Mouse (Mus musculus): ENCODE data around the gene Diablo. TPM values are rescaled to one million over a fixed set of nuclear protein-coding genes. Genes with fewer than 3 reads are reported as not detected.

Diablo gene
- total and polyA plus RNA-seq, 2 experiments from 2014 or later = 76.7 to 89.4 TPM

DNA sequence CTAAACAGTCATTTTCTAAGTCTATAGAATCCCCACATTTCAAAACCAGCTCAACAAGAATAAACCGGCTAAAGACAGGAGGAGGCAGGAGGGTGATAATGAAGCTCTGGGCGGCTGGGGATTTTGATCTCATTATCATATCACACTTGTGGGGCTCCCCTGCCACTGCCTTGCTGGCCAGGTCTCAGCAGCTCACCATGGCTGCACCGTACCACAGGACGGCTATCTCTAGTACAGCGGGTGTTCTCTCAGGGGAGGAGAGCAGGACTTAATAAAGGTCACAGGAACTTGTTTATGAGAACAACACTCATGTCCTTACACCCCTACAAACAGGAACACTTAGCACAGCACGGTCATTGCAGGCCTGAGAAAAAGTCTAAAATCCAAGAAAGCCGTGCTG lies 31.7 kb upstream of the Diablo start:
- Histone ChIP-seq H3K4me1 (ENCODE audit: insufficient read depth, low read length) (no peaks in the 10 kb centered on the region), H3K4me3 (ENCODE audit: low read length) (no peak overlapping the region), H3K9me3 (ENCODE audit: low read length) (no peaks in the 10 kb centered on the region), H3K9ac (replicated peaks; ENCODE audit: low read length) (no peak overlapping the region), H3K27me3 (ENCODE audit: insufficient read depth, low read length) (no peaks in the 10 kb centered on the region), H3K27ac (no peak overlapping the region), H3K4me2 (ENCODE audit: low read depth, low read length) (no peak overlapping the region), H3K36me3 (ENCODE audit: insufficient read depth, low read length) (peaks cover 31% of the 10 kb centered on the region)
- DNase-seq (ENCODE audit: low spot score) (no peak), ATAC-seq (no peak)
- WGBS = 92% methylated on average over 7 of the region's 7 CpGs
- TF ChIP-seq CTCF (IDR thresholded peaks at IDR 0.05; ENCODE audit: low read depth) = no peak

DNA sequence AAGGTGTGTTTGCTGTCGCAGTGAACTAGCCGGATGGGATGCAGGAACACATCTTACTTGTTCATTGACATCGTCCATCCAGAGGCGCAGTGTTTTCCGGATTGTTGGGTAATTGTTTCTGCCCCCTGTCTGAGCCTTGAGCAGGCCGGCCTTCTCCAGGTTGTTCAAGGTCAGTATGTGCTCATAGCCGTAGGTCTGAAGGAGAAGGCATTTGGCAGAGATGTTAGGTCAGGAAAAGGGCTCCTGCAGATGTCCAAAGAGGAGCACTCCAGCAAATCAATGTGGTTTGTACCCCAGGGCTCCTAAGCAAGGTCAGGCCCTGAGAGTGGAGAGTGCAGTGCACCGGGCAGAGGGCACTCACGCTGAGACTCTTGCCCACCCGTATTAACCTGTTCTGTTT lies 9.8 kb upstream of the Diablo start:
- no peak for TF ChIP-seq CTCF (IDR thresholded peaks at IDR 0.05; ENCODE audit: low read depth)
- Histone ChIP-seq H3K27me3 (ENCODE audit: insufficient read depth, low read length) (no peaks in the 10 kb centered on the region), H3K4me1 (ENCODE audit: insufficient read depth, low read length) (no peaks in the 10 kb centered on the region), H3K36me3 (ENCODE audit: insufficient read depth, low read length) (peaks cover 71% of the 10 kb centered on the region), H3K27ac (no peak overlapping the region), H3K9ac (replicated peaks; ENCODE audit: low read length) (no peak overlapping the region), H3K9me3 (ENCODE audit: low read length) (no peaks in the 10 kb centered on the region), H3K4me2 (ENCODE audit: low read depth, low read length) (no peak overlapping the region), H3K4me3 (ENCODE audit: low read length) (no peak overlapping the region)
- 95% methylated on average over 10 of the region's 10 CpGs for WGBS
- no peak for ATAC-seq
- DNase-seq (ENCODE audit: low spot score) = no peak

DNA sequence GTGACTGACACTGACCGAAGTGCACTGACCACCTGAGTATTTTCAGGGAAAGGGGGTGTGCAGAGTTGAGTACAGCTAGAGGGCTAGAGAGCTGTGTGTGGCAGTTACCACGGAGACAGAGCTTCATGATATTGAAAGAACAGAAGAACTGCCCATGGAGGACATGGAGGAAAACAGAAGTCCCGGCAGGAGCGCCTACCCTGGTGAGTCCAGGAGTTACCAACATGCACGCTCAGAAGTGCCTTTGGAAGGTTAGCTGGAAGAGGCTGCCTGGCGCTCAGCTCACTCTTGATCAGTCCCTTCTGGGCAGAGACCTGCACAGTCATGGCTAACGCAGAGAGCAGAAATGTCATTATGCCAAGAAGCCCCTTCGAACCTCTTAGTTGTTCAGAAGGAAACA lies 6.1 kb upstream of the Diablo start:
- no peak for ATAC-seq

DNA sequence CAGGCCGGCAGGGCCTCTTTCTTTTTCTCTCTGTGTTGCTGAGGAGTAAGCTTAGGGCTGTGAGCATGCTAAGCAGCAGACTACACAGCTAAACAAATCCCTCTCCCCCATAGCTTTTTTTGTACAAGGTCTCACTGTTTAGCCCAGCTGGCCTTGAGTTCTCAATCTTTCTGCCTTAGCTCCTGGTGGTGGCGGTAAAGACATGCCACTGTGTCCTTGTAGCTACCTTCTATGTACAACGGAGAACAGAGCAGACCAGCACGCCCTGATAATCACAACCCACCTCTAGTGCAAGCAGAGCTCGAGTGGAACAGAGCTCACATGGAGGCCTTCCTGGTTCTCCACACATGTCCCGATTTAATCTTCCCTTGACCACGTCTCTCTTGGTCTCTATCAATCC lies 4.7 kb upstream of the Diablo start:
- TF ChIP-seq CTCF (IDR thresholded peaks at IDR 0.05; ENCODE audit: low read depth) = no peak

More for the DNA sequence above, 6.1 kb upstream of the Diablo start:
- no peak overlapping the region for H3K4me3 ChIP-seq (ENCODE audit: low read length)
- H3K9ac ChIP-seq (replicated peaks; ENCODE audit: low read length) = no peak overlapping the region
- no peaks in the 10 kb centered on the region for H3K27me3 ChIP-seq (ENCODE audit: insufficient read depth, low read length)
- H3K36me3 ChIP-seq (ENCODE audit: insufficient read depth, low read length) = peaks cover 52% of the 10 kb centered on the region
- TF ChIP-seq CTCF (IDR thresholded peaks at IDR 0.05; ENCODE audit: low read depth) = no peak
- no peak for DNase-seq (ENCODE audit: low spot score)
- 88% methylated on average over 8 of the region's 8 CpGs for WGBS
- no peaks in the 10 kb centered on the region for H3K9me3 ChIP-seq (ENCODE audit: low read length)
- no peaks in the 10 kb centered on the region for H3K4me1 ChIP-seq (ENCODE audit: insufficient read depth, low read length)
- H3K4me2 ChIP-seq (ENCODE audit: low read depth, low read length) = no peak overlapping the region
- H3K27ac ChIP-seq = no peak overlapping the region

DNA sequence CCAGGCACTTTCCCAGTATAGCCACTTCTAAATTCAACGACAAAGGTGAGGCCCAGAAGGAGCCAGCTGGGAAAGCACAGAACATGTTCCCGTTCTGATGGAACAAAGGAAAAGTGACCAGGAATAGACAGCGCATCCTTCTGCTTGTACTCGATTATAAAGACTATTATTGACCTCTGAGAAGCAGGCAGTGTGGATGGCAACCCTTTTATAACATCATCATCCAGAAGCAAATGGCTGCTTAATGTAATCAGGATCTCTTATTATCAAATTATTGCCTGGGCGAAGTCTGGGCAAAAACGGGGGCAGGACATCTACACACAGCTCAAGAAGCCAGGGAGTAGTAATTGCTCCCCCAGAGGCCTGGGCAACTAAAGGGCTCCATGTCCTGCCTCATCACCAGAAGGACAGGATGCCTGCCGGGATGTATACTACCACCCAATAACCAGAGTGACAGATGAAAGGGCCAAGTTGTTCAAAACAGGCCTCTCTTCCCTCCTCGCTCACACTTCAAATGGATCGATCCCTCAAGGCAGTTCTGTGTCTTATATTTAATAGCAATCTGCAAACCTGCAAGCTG lies 2.0 kb upstream of the Diablo start:
- no peak for ATAC-seq
- Histone ChIP-seq H3K4me3 (ENCODE audit: low read length) (no peak overlapping the region), H3K9me3 (ENCODE audit: low read length) (no peaks in the 10 kb centered on the region), H3K9ac (replicated peaks; ENCODE audit: low read length) (no peak overlapping the region), H3K4me2 (ENCODE audit: low read depth, low read length) (no peak overlapping the region), H3K36me3 (ENCODE audit: insufficient read depth, low read length) (peaks cover 22% of the 10 kb centered on the region; the same call in 1 of the 2 replicates), H3K27me3 (ENCODE audit: insufficient read depth, low read length) (no peaks in the 10 kb centered on the region), H3K4me1 (ENCODE audit: insufficient read depth, low read length) (peaks cover 9% of the 10 kb centered on the region), H3K27ac (no peak overlapping the region)
- 91% methylated on average over 9 of the region's 9 CpGs for WGBS
- DNase-seq (ENCODE audit: low spot score) = no peak
- no peak for TF ChIP-seq CTCF (IDR thresholded peaks at IDR 0.05; ENCODE audit: low read depth)

More for the DNA sequence above, 4.7 kb upstream of the Diablo start:
- Histone ChIP-seq H3K36me3 (ENCODE audit: insufficient read depth, low read length) (peaks cover 47% of the 10 kb centered on the region), H3K27ac (no peak overlapping the region), H3K27me3 (ENCODE audit: insufficient read depth, low read length) (no peaks in the 10 kb centered on the region), H3K9me3 (ENCODE audit: low read length) (no peaks in the 10 kb centered on the region), H3K4me2 (ENCODE audit: low read depth, low read length) (no peak overlapping the region), H3K4me1 (ENCODE audit: insufficient read depth, low read length) (no peaks in the 10 kb centered on the region), H3K4me3 (ENCODE audit: low read length) (no peak overlapping the region), H3K9ac (replicated peaks; ENCODE audit: low read length) (no peak overlapping the region)
- WGBS = 75% methylated on average over 7 of the region's 7 CpGs
- DNase-seq (ENCODE audit: low spot score) (no peak), ATAC-seq (no peak)

DNA sequence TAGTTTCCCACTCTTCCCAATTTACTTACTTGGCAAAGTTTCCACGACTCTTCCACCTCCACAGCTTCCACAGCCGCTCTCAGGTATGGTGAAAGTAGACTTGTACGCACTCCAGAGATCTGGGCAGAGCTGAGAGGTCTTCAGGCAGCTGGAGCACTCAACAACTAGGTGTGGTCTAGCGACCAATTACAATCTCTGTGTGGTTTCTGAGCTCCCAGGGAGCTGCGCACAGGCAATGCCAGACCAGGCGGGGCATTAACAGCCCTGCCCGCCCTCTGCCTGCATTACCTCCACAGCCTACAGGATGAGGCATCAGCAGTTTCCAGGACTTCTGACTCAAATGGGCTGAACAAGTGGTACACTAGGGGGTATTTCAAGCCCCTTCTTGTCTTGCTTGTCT lies 1.3 kb upstream of the Diablo start, which contains the start of gene Gm49027:
Gene Gm49027, minus strand, starts transcription at position 208 of the 400 bp plus-strand sequence.
- Histone ChIP-seq H3K27ac (peak within 1 kb of the TSS; percentile 74; the same call in 1 of the 2 replicates), H3K9me3 (ENCODE audit: low read length) (no peaks in the 10 kb centered on the region), H3K27me3 (ENCODE audit: insufficient read depth, low read length) (no peaks in the 10 kb centered on the region), H3K36me3 (ENCODE audit: insufficient read depth, low read length) (peaks cover 15% of the 10 kb centered on the region; the same call in 1 of the 2 replicates), H3K4me3 (ENCODE audit: low read length) (peak within 1 kb of the TSS; percentile 65), H3K4me2 (ENCODE audit: low read depth, low read length) (peak within 1 kb of the TSS; percentile 92), H3K9ac (replicated peaks; ENCODE audit: low read length) (peak within 1 kb of the TSS; percentile 56), H3K4me1 (ENCODE audit: insufficient read depth, low read length) (peaks cover 9% of the 10 kb centered on the region)
- ATAC-seq = no peak
- DNase-seq (ENCODE audit: low spot score) = no peak
- no peak for TF ChIP-seq CTCF (IDR thresholded peaks at IDR 0.05; ENCODE audit: low read depth)
- 85% methylated on average over 7 of the region's 7 CpGs for WGBS

DNA sequence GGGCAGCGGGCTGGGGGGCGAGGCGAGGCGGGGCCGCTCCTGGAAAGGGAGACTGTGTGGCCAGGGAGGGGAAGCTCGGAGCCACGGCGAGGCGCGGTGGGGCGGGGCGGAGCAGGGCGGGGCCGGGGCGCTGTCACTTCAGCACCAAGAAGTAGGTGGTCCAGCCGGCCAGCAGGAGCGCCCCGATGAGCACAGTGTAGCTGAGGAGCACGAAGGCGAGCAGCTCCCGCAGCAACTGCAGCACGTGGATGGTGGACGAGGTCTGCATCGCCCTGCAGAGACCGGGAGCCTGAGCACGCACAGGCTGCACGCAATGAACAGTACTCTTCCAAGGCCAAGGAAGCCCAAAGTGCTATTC lies 396 bp upstream of the Diablo start:
- Histone ChIP-seq H3K9ac (replicated peaks; ENCODE audit: low read length) (peak overlapping the region; percentile 56), H3K27ac (peak overlapping the region; percentile 74; the same call in 1 of the 2 replicates), H3K4me1 (ENCODE audit: insufficient read depth, low read length) (peaks cover 9% of the 10 kb centered on the region), H3K36me3 (ENCODE audit: insufficient read depth, low read length) (peaks cover 6% of the 10 kb centered on the region; the same call in 1 of the 2 replicates), H3K4me3 (ENCODE audit: low read length) (peak overlapping the region; percentile 65), H3K9me3 (ENCODE audit: low read length) (no peaks in the 10 kb centered on the region), H3K27me3 (ENCODE audit: insufficient read depth, low read length) (no peaks in the 10 kb centered on the region), H3K4me2 (ENCODE audit: low read depth, low read length) (peak overlapping the region; percentile 92)
- ATAC-seq (peak; percentile 89), DNase-seq (ENCODE audit: low spot score) (no peak)
- WGBS = under 1% methylated on average over 26 of the region's 27 CpGs
- TF ChIP-seq CTCF (IDR thresholded peaks at IDR 0.05; ENCODE audit: low read depth) = peak; percentile 29; the same call in 1 of the 2 replicates
